Mouse (Mus musculus) liver, postnatal 0 days (tissue): ENCODE measurements around the gene Gm20388.

Source experiments
- CTCF ChIP-seq: sonication (generic); IDR thresholded peaks from 2 replicates; pipeline ENCODE4 v1.5.1; 2016; ENCODE audit warnings: antibody characterized with exemption, low read depth
- EP300 ChIP-seq: IDR thresholded peaks from 2 replicates; pipeline ENCODE4 v1.6.1; 2016; ENCODE audit warnings: antibody characterized with exemption, low read depth, mild to moderate bottlenecking

GRCm38 (mm10) chr8:123624274-123624673 is 3713.6 kb downstream of the Gm20388 start:
- TF ChIP-seq CTCF (no peak), EP300 (no peak)
